Mouse (Mus musculus): ENCODE data around the gene Thbs3. TPM values are rescaled to one million over a fixed set of nuclear protein-coding genes. Genes with fewer than 3 reads are reported as not detected.

Gene Thbs3
- polyA plus RNA-seq, 1 experiment from 2014 or later, result 78.2 TPM

DNA sequence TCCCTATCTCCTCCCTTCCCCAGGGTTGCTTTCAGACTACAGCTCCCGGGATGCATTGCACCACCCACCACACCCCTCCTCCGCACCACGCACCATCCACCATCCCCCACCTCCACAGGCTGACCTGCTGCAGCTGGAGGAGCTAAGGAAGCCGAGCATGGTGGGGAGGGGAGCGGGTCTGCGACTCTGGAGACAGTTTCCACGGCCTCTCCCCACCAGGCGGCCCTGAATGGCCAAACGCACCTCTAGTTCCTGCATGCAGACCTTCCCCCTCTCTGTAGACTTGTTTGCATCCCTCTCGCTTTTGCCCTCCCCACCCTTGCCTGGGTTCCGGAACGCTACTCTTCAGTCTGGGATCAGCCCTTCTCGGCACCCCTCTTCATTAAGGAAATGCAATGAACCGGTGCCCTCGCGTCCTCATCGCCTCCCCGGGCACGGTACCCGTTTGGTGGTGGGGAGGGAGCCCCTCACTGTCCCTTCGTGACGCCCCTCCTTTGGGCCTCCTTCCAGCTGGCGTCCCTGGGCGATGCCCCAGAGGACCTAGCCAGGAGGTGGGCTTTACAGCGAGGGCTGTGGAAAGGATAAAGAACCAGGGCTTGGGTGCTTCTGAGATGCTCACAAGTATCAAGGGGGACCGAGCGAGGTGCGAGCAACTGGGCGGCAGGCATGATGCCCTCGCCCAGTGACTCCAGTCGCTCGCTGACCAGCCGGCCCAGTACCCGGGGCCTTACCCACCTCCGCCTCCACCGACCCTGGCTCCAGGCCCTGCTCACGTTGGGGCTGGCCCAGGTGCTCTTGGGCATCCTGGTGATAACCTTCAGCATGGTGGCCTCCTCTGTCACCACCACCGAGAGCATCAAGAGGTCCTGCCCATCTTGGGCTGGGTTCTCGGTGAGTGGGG is 31.7 kb upstream of the Thbs3 start, which contains the start of gene Fam189b:
TSS of gene Fam189b (plus strand) at position 86 of the 901 bp plus-strand sequence.
- peaks cover 73% of the 10 kb centered on the region for H3K4me1 ChIP-seq
- DNase-seq (ENCODE audit: extremely low spot score, low spot score), result peak; percentile 86
- WGBS, result 6% methylated on average over 39 of the region's 39 CpGs
- peak within 1 kb of the TSS; percentile 93 for H3K27ac ChIP-seq
- H3K27me3 ChIP-seq (ENCODE audit: poor library complexity, severe bottlenecking), result peaks cover 18% of the 10 kb centered on the region
- peak within 1 kb of the TSS; percentile 77 for H3K4me3 ChIP-seq
- no peaks in the 10 kb centered on the region for H3K9me3 ChIP-seq
- peaks cover 48% of the 10 kb centered on the region for H3K36me3 ChIP-seq (replicated peaks)

DNA sequence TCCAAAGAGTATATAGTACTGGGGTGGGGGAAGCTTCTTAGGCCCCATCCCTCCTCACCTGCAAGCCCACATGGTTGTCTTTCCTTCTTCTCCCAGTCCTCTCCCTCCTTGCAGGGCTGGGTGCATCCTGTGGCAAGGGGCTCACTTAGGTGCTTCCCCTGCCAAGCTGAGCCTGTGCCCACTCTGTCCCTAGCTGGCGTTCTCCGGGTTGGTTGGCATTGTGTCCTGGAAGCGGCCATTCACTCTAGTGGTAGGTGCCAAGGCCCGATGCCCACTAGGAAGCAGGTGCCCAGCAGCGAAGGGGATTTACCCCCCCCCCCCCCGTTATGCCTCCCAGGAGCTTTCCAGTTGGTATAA is 31.0 kb upstream of the Thbs3 start:
- Histone ChIP-seq H3K4me1 (peaks cover 73% of the 10 kb centered on the region), H3K4me3 (peak overlapping the region; percentile 77), H3K27ac (peak overlapping the region; percentile 93), H3K9me3 (no peaks in the 10 kb centered on the region), H3K27me3 (ENCODE audit: poor library complexity, severe bottlenecking) (peaks cover 24% of the 10 kb centered on the region), H3K36me3 (replicated peaks) (peaks cover 51% of the 10 kb centered on the region)
- 79% methylated on average over 6 of the region's 6 CpGs for WGBS
- DNase-seq (ENCODE audit: extremely low spot score, low spot score), result no peak

DNA sequence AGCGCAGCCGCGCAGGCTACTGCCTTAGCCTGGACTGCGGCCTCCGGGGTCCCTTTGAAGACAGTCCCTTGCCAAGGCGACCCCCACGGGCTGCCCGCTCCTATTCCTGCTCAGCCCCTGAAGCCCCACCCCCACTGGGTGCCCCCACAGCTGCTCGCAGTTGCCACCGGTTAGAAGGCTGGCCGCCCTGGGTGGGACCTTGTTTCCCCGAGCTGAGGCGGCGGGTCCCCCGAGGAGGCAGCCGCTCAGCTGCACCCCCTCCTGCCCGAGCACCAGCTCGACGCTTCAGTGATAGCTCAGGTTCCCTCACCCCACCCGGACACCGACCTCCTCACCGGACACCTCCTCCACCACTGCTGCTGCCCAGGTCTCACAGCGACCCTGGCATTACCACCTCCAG is 27.8 kb upstream of the Thbs3 start:
- no peak for DNase-seq (ENCODE audit: extremely low spot score, low spot score)
- Histone ChIP-seq H3K27me3 (ENCODE audit: poor library complexity, severe bottlenecking) (peaks cover 24% of the 10 kb centered on the region), H3K9me3 (no peaks in the 10 kb centered on the region), H3K27ac (peak overlapping the region; percentile 65), H3K36me3 (replicated peaks) (peaks cover 19% of the 10 kb centered on the region), H3K4me1 (peaks cover 65% of the 10 kb centered on the region), H3K4me3 (peak overlapping the region; percentile 30; the same call in 1 of the 2 replicates)
- 28% methylated on average over 23 of the region's 23 CpGs for WGBS

DNA sequence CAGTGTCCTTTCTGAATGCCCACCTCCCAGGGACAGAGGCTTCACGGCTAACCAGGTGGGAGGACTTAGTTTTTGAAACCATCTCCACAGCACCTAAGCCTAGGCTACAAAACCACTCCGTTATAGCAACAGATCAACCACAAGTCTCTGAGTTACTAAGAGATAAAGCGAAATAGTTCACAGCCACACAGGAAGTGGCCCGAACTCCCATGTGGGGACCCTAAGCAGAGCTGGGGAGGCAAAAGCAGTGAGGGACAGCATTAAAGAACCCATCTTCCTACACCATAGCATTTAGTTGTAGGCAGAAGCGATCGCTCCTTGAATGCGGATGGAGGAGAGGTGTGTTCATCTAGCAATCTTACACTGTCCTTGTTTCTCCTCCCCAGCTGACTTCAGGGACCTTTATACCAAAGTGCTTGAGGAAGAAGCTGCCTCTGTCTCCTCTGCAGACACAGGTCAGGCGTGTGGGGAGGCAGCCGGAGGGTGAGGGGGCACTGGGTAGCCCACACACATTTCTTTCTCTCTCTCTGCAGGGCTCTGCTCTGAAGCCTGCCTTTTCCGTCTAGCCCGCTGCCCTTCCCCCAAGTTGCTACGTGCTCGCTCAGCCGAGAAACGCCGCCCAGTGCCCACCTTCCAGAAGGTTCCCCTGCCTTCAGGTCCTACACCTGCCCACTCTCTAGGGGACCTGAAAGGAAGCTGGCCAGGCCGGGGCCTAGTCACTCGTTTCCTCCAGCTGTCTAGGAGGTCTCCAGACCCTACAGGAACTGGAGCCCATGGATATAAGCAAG is 27.1 kb upstream of the Thbs3 start:
- peaks cover 58% of the 10 kb centered on the region for H3K4me1 ChIP-seq

DNA sequence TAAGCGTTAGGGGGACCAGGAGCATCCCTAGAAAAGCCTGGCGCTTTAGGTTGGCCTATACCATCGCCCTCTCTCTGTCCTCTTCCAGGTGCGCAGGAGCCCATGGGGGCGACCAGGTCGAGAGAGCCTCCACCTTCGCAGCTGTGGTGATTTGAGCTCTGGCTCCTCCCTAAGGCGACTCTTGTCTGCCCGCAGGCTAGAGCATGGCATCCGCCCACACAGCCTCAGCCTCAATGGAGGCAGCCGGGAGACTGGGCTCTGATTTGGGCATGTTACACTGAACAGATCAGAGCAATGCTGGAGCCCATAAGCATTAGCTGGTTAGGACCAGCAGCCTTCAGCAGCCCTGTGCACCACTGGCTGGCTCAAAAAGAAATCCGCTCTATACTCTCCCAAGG is 26.5 kb upstream of the Thbs3 start:
- H3K36me3 ChIP-seq (replicated peaks), result peaks cover 13% of the 10 kb centered on the region
- H3K27me3 ChIP-seq (ENCODE audit: poor library complexity, severe bottlenecking), result peaks cover 24% of the 10 kb centered on the region
- no peak for DNase-seq (ENCODE audit: extremely low spot score, low spot score)
- peak overlapping the region; percentile 65; the same call in 1 of the 2 replicates for H3K27ac ChIP-seq
- no peaks in the 10 kb centered on the region for H3K9me3 ChIP-seq
- peaks cover 52% of the 10 kb centered on the region for H3K4me1 ChIP-seq
- 60% methylated on average over 12 of the region's 12 CpGs for WGBS
- H3K4me3 ChIP-seq, result peak overlapping the region; percentile 0; the same call in 1 of the 2 replicates

More for the DNA sequence above, 27.1 kb upstream of the Thbs3 start:
- peaks cover 13% of the 10 kb centered on the region for H3K36me3 ChIP-seq (replicated peaks)
- peak; percentile 14 for DNase-seq (ENCODE audit: extremely low spot score, low spot score)
- peak overlapping the region; percentile 65 for H3K27ac ChIP-seq
- WGBS, result 61% methylated on average over 18 of the region's 18 CpGs
- H3K27me3 ChIP-seq (ENCODE audit: poor library complexity, severe bottlenecking), result peaks cover 24% of the 10 kb centered on the region
- peak overlapping the region; percentile 30; the same call in 1 of the 2 replicates for H3K4me3 ChIP-seq
- no peaks in the 10 kb centered on the region for H3K9me3 ChIP-seq

DNA sequence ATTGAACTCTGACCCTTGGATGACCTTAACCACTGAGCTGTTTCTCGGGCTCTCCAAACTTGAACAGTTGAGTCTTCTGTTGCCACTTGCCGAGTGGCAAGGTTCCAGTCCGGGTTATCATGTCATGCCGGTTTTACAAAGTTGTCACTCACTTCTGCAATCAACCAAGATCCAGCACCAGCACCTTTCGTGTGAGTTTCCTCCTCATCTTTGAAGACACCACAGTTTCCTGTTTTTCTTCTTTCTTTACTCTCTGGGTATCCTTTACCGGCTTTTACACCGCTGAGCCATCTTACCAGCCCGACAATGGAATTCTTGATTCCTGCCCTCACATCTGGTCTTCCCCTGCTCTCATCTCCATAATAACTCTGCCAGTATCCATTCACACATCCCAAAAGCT is 24.5 kb upstream of the Thbs3 start:
- H3K4me3 ChIP-seq, result no peak overlapping the region
- H3K36me3 ChIP-seq (replicated peaks), result peaks cover 13% of the 10 kb centered on the region
- H3K4me1 ChIP-seq, result peaks cover 35% of the 10 kb centered on the region
- 89% methylated on average over 8 of the region's 8 CpGs for WGBS
- DNase-seq (ENCODE audit: extremely low spot score, low spot score), result no peak
- no peak overlapping the region for H3K27ac ChIP-seq
- H3K27me3 ChIP-seq (ENCODE audit: poor library complexity, severe bottlenecking), result peaks cover 24% of the 10 kb centered on the region
- no peaks in the 10 kb centered on the region for H3K9me3 ChIP-seq

DNA sequence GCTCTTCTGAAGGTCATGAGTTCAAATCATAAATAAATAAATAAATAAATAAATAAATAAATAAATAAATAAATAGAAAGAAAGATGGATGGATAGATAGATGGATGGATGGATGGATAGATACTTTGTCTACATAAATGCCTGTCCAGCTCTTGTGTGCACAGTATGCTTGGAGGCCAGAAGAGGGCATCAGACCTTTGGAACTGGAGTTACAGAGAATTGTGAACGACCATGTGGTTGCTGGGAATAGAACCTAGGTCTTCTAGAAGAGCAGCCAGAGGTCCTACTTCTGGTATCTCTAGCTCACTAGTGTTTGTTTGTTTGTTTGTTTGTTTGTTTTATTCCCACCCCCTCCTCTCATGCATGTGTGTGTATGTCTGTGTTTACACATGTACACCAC is 21.6 kb upstream of the Thbs3 start:
- no peaks in the 10 kb centered on the region for H3K9me3 ChIP-seq
- no peak for DNase-seq (ENCODE audit: extremely low spot score, low spot score)
- no peak overlapping the region for H3K4me3 ChIP-seq
- peaks cover 6% of the 10 kb centered on the region for H3K36me3 ChIP-seq (replicated peaks)
- no peak overlapping the region for H3K27ac ChIP-seq
- 74% methylated on average over 1 of the region's 1 CpGs for WGBS
- peaks cover 24% of the 10 kb centered on the region for H3K4me1 ChIP-seq
- H3K27me3 ChIP-seq (ENCODE audit: poor library complexity, severe bottlenecking), result peaks cover 6% of the 10 kb centered on the region

DNA sequence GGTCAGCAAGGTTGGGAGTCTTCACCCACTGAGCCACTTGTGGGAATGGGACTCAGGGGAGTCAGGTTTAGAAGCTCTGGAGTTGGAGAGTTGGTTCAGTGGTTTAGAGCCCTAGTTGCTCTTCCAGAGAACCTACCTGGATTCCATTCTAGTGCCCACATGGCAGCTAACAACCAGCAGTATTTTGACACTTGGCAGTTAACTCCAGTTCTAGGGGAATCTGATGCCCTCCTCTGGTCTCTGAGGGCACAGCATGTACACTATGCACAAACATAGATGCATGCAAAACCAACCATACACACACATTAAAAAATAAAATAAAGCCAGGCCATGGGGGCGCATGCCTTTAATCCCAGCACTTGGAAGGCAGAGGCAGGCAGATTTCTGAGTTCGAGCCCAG is 21.1 kb upstream of the Thbs3 start:
- no peaks in the 10 kb centered on the region for H3K9me3 ChIP-seq
- WGBS, result 91% methylated on average over 2 of the region's 2 CpGs
- peaks cover 19% of the 10 kb centered on the region for H3K4me1 ChIP-seq
- no peak overlapping the region for H3K27ac ChIP-seq
- peak; percentile 16 for DNase-seq (ENCODE audit: extremely low spot score, low spot score)
- no peak overlapping the region for H3K4me3 ChIP-seq
- H3K36me3 ChIP-seq (replicated peaks), result peaks cover 1% of the 10 kb centered on the region; the same call in 1 of the 2 replicates
- H3K27me3 ChIP-seq (ENCODE audit: poor library complexity, severe bottlenecking), result peaks cover 1% of the 10 kb centered on the region

DNA sequence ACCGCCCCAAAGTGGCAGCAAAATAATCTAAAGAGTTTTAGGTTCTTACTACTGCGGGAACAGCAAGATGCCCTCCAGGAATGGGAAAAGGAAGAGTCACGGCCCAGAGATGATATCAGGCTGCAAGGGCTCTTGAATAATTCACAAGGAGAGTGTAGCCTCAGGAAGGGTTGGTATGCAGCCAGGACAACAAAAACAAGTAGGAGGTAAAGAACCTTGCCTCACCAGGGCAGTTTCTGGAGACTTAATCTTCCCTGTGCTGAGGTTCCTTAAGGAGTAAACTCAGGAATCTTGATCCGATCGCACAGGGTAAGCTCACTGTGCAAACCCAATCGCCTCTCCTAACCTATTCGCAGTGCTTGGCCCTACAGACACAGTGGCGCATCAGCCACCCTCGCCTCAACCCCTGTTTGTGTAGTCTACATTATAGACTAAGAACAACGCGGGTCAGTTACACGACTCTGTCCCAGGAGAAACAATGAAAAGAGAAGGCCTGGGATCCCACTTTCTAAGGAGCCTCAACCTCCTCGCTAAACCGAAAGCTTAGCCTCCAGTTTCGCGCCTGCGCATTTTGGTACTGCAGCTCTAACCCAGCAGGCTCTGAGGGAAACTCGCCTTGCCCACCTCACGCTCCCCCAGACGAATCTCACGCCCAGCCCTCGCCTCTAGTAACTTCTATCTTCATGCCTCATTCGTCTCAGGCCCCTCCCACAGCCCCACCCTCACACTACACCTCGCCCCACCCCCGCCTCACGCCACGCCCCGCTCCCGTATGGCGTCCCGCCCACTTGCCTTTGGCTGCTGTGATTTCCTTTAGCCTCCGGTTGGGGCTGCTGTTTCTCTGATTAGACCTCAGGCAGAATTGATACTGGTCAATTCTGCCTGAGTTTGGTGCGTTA is 18.8 kb upstream of the Thbs3 start:
- peak overlapping the region; percentile 49 for H3K4me3 ChIP-seq
- H3K27me3 ChIP-seq (ENCODE audit: poor library complexity, severe bottlenecking), result no peaks in the 10 kb centered on the region
- H3K4me1 ChIP-seq, result peaks cover 19% of the 10 kb centered on the region
- peak overlapping the region; percentile 89 for H3K27ac ChIP-seq
- no peaks in the 10 kb centered on the region for H3K9me3 ChIP-seq
- 9% methylated on average over 33 of the region's 33 CpGs for WGBS
- no peaks in the 10 kb centered on the region for H3K36me3 ChIP-seq (replicated peaks)
- peak; percentile 95 for DNase-seq (ENCODE audit: extremely low spot score, low spot score)

DNA sequence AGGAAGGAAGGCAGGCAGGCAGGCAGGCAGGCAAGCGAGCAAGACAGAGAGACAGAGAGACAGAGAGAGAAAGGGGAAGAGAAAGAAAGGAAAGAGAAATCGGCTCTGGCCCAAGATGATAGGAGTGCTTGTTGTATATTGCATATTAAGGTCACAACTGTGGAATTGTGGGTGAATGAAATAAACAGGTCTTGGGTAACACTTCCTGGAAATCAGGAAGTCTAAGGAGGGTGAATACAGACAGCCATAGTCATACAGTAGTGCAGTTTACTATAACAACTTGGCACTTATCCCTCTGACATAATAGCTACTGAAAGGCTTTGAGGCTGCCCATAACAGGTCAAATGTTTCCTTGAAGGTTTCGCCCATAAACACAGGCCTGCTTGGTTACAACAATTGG is 15.1 kb upstream of the Thbs3 start:
- Histone ChIP-seq H3K9me3 (no peaks in the 10 kb centered on the region), H3K27ac (no peak overlapping the region), H3K27me3 (ENCODE audit: poor library complexity, severe bottlenecking) (no peaks in the 10 kb centered on the region), H3K4me3 (no peak overlapping the region), H3K4me1 (peaks cover 25% of the 10 kb centered on the region), H3K36me3 (replicated peaks) (peaks cover 9% of the 10 kb centered on the region; the same call in 1 of the 2 replicates)
- DNase-seq (ENCODE audit: extremely low spot score, low spot score), result no peak
- 78% methylated on average over 3 of the region's 3 CpGs for WGBS

DNA sequence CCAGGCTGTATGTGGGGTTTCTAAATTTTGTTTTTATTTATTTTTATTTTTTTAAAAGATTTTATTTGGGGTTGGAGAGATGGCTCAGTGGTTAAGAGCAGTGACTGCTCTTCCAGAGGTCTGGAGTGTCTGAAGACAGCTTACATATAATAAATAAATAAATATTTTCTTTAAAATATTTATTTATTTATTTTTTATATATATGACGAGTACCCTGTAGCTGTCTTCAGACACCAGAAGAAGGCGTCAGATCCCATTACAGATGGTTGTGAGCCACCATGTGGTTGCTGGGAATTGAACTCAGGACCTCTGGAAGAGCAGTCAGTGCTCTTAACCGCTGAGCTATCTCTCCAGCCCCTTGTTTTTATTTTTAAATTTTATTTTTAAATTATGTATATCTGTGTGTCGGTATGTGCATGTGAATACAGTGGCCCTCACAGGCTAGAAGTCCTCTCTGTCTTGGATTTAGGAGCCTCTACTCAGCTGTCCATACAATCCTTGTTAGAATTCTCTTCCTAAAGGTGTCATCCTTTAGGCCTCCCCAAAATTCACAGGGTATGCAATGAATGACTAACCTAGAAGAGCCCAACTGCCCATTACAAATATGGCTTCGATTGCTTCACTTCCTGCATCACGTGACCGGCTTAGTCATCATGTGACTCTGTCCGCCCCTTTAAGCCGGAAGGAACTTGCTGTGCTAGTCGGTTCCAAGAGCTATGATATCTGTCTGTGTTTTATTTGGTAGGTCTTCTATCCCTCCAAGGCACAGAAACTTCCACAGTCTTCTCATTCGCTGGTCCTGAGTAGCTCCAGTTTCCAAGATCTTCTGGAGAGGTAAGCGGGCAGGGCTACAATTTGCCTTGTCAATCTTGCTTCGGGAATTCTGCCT is 12.5 kb upstream of the Thbs3 start, which contains the start of gene Gba:
TSS of gene Gba (plus strand) at position 676 of the 889 bp plus-strand sequence.
- H3K27ac ChIP-seq, result peak within 1 kb of the TSS; percentile 72

More for the DNA sequence above, 12.5 kb upstream of the Thbs3 start, which contains the start of gene Gba:
- Histone ChIP-seq H3K4me1 (peaks cover 7% of the 10 kb centered on the region), H3K27me3 (ENCODE audit: poor library complexity, severe bottlenecking) (no peaks in the 10 kb centered on the region), H3K4me3 (peak within 1 kb of the TSS; percentile 63), H3K36me3 (replicated peaks) (peaks cover 33% of the 10 kb centered on the region), H3K9me3 (no peaks in the 10 kb centered on the region)
- peak; percentile 86 for DNase-seq (ENCODE audit: extremely low spot score, low spot score)
- 29% methylated on average over 13 of the region's 13 CpGs for WGBS

Measured in forebrain, embryonic 10.5 days (tissue).